Mouse (Mus musculus): ENCODE data around the gene Slc2a4.

Gene Slc2a4

DNA sequence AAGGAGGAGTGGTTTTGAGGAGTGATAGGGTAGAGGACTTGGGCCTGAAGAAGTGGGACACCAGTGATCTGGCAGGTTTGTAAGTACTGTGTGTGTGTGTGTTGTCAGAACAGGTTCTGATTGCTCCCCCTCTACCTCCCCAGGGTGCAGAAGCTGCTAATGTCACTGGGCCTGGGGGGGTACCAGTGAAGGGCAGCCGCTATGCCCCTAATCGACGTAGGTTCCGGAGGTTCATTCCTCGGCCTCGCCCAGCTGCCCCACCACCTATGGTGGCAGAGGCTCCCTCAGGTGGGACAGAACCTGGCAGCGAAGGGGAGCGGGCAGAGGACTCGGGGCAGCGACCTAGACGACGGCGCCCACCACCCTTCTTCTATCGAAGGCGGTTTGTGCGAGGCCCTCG, 8.3 kb downstream of the Slc2a4 start:
- in situ Hi-C loops (cut with MboI, MseI), result no loop called here

DNA sequence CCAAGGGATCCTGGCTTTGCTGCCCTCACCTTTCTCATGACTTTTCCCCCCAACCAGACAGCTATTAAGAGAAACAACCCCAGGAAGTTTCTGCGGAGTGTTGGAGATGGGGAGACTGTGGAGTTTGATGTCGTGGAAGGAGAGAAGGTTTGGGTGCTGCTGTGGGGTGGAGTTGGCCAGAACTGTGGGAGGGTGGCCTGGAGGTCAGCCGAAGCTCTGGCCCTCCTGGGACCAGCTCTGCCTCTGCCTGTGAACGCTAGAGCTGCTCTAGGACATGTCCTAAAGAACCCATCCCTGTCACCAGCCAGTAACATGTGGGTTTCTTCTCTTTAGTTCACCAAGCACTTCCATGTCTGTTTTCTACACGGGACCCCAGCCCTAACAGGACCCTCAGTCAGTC, 8.8 kb downstream of the Slc2a4 start:
- in situ Hi-C loops (cut with MboI, MseI), result no loop called here

DNA sequence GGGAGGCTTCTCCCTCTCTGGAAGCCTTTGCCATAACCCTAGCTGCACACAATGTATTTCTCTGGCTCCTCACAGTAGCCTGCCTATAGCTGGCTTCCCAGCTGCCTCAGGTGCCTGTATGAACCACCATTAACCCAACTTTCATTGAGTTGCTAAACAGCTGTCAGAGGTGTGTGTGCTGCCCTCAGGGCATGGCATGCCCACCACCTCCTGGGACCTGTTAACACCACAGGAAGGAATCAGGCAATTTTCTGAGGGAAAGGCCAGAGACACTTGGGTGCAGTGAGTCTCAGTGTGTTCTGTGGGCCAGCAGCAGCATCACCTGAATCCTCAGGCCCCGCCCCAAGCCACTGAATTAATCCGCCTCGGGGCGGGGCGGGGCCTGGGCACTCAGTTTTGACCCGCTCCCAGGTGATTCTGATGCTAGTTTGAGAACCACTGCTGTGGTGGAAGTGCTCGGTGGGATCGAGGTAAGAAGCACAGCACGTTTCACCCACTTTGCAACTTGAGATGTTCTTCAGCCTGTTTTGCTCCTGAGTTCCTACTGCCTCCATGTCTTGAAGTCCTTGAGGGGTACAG, 9.5 kb downstream of the Slc2a4 start:
- in situ Hi-C loops (cut with MboI, MseI), result no loop called here

DNA sequence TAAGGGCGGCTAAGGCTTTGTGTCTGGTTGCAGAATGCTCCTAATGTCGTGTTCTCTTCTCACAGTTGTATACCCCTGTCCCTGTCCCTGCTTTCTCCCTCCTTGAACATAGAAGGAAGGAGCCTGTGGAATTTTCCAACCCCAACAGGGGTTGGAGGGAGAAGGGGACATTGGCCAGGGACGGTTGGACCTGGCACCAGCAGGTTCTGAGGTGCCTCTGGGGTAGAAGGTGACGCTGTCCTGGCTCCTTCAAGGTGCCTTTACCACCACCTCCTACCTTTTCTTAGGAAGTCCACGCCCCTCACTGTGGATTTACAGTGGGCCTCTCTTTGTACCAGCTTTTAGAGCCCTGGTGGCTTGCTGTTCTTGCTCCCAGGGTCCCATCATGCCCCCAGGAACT, 10.2 kb downstream of the Slc2a4 start:
- in situ Hi-C loops (cut with MboI, MseI), result no loop called here

DNA sequence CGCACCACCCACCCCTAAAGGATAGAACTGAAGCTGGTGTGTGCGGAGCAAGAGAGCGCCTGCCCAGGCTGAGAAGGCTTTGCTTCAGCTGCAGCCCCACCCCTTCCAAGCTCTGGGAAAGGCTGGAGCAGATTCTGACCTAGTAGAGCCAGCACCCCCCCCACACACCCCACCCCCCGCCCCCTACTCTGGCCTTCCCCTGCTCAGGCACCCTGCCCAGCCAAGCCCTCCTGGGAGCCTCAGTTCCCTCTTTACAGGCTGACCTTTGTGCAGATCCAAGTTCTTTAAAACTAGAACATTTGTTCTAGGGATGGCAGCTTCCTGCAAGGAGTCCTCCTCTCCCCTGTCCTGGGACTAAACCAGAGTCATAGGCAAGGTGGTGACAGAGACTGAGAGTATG, 10.6 kb downstream of the Slc2a4 start:
- in situ Hi-C loops (cut with MboI, MseI), result no loop called here

DNA sequence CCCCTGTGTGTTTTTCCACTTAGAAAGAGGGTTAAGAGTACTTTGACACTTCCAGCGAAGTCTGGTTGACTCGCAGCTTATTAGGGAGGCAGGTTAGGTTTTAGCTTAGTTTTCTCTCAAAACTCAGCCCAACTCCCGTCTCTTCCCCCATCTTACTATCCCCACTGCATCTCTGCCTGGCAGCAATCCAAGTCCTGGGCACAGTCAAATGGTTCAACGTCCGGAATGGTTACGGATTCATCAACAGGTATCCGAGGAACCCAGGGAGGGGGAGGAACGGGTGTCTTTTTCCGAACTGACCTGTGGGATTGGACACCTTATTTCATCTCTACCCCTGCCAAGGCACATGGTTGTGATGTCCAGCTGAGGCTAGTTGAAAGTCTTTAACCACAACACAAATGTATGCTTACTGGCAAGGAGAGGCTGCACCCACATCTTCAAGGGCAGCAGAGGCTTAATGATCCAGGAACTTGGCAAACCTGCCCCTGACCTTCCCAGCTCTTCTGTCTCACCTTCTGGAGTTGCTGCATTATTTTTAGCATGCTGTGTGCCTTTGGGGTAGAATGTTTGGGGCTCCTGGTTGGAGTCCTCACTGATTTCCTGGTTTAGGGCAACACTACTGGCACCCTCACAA, 11.2 kb downstream of the Slc2a4 start:
- in situ Hi-C loops (cut with MboI, MseI), result no loop called here

DNA sequence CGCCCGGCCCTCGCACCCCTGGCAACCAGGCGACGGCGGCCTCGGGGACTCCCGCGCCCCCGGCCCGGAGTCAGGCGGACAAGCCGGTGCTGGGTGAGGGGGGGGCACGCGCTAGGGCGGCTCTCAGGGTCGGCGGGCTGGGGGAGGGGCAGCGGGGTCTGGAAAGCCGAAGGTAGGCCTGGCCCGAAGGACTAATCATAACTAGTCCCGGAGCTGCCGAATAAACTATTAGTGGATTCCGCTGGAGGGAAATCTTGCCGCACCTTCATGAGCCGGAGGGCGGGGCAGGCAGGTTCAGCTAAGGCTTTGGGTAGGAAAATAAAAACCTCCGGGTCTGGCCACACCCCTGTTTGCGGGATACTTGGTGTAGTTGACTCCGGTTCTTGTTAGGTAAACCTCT, 11.8 kb downstream of the Slc2a4 start:
- in situ Hi-C loops (cut with MboI, MseI), result no loop called here

DNA sequence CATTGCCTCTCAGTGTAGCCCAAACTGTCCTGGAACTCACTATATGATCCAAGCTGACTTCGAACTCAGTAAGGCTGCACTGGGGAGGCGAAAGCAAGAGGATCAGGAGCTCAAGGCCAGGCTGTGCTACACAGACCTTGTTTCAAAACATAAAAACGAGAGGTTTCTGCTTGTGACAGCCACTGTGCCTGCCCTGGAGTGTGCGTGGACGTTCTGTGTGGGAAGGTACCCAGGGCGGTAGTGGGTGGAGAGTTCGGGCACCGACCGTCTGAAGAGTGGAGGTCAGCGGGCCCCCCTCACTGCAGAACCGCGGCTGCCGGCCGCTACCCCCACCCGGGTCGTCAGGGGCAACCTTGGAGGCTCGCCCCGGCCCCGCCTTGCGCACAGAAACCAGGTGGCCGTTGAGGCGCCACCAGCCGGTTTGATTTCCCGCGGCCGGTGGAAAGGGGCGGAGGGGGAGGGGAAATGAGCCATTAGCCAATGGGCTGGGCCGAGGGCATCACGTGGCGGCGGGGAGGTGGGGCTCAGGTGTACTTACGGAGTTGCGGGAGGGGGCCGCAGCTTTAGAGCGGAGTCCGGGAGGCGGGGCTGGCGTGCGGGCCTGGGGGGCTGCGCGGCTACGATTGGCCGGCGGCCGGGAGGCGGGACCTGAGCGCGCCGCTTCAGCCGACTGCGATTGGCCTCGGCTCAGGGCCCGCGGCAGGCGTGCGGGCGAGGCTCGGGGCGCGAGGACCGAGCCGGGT, 12.7 kb downstream of the Slc2a4 start, which contains the start of gene Ybx2:
Gene Ybx2, plus strand, starts transcription at position 660 of the 743 bp plus-strand sequence.
- in situ Hi-C loops (cut with MboI, MseI), result no loop called here

DNA sequence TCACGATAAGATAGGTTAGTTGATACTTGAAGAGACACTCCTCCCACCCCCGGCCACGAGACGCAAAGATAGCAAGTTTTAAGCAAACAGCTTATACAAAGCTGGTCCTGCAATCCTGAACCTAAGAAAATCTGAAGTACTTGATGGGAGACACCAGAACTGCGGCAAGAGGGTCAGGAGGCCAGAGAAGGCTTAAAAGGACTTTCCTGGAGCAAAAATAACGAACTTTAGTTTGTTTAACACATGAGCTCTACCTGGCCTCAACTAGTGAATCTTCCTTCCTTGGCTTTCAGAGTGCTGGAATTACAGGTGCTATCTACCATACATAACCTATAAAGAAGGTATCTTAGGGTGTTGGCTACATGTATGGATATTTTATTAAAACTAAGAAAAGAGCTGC, 13.3 kb downstream of the Slc2a4 start:
- in situ Hi-C loops (cut with MboI, MseI), result loop anchor here (5.0 kb wide), 1 partner anchor 33 kb away; no protein-coding TSS in a partner anchor

DNA sequence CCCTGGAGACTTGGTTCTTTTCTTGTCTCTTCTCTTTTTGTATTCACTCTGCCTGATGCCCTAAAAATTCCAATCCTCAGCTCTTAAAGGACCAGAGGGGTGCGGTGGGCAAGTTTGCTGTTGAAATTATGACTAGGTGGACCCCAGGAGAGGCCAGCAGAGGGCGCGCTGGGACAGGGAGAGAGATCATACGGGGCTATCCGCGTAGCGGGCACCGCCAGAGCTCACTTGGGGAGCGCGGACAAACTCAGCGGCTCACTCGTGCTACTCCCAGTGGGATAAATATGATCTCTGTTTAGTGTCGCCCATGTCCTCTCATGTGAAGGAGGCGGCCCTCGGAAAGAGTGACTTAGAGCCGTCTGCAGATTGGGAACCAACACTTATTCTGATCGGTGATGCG, 13.8 kb downstream of the Slc2a4 start:
- in situ Hi-C loops (cut with MboI, MseI), result loop anchor here (5.0 kb wide), 1 partner anchor 33 kb away; no protein-coding TSS in a partner anchor

DNA sequence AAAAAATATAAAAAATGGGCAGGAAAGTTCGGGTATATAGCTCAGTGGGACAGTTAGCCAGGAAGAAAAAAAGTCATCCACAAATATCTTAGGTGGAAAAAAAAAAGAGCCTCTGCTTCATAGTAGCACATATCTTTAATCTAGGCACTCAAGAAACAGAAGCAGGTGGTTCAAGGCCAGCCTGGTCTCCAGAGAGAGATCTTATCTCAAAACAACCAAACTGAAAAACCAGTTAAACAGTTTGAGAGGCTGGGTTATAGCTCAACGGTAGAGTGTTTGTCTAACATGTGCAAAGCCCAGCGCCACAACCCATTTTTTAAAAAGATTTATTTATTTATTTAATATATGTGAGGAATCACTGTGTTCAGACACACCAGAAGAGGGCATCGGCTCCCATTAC, 14.9 kb downstream of the Slc2a4 start:
- in situ Hi-C loops (cut with MboI, MseI), result loop anchor here (5.0 kb wide), 1 partner anchor 34 kb away; no protein-coding TSS in a partner anchor

DNA sequence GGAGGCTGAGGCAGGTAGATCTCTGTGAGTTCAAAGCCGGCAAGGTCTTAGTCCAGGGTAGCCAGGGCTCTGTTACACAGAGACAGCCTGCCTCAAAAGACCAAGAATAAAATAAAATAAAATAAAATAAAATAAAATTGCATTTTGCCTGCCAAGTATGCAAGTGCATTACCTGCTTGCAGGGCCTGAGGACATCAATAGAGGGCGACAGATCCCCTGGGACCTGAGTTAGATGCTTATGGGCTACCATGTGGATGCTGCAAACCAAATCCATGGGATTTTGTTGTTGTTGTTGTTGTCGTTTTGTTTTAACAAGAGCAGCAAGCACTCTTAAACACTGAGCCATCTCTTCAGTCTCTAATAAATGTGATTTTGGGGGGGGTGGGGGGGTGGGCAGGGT, 15.7 kb downstream of the Slc2a4 start:
- in situ Hi-C loops (cut with MboI, MseI), result loop anchor here (5.0 kb wide), 1 partner anchor 35 kb away; no protein-coding TSS in a partner anchor

DNA sequence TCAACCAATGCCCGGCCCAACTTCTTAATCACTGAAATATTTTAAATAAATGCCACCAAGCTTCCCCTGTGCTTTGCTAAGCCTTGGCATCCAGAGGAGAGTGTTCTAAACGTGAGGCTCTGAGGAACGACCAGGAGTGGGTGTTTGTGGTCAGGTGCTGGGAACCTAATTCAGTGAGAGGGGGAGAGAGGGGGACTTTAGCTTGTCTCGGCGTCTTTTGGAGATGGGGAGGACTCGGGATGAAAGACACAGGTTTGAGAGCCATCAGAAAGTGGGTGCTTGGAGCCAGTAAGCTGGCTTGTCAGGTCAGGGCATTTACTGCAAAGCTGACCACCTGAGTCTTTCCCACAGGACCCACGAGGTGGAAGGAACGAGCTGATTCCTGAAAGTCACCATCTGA, 16.2 kb downstream of the Slc2a4 start:
- in situ Hi-C loops (cut with MboI, MseI), result loop anchor here (5.0 kb wide), 1 partner anchor 36 kb away; no protein-coding TSS in a partner anchor

DNA sequence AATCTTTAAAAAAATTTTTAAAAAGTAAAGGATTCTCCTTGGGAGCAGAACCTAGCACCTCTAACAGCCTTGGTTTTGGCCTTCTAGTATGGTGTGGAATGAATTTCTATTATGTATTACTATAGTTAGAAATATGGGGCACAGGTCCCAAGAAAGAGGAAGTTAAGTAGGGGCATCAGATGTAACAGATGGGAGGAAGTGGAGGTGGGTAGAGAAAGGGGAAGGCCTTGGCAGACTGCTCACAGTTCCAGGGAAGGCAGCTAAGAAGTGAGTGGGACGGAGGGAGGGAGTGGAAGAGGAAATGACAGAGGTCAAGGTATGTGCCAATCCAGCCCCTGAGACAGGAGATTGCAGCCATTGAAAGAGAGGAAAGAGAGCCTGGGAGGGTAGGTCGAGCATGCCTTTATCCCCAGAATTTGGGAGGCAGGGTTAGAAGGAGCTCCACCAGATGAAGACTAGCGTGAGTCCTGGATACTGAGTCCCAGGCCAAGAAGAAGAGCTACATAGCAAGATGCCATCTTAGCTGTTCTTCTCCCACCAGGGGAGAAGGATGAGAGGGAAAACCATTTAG, 16.9 kb downstream of the Slc2a4 start:
- in situ Hi-C loops (cut with MboI, MseI), result loop anchor here (5.0 kb wide), 1 partner anchor 36 kb away; no protein-coding TSS in a partner anchor

DNA sequence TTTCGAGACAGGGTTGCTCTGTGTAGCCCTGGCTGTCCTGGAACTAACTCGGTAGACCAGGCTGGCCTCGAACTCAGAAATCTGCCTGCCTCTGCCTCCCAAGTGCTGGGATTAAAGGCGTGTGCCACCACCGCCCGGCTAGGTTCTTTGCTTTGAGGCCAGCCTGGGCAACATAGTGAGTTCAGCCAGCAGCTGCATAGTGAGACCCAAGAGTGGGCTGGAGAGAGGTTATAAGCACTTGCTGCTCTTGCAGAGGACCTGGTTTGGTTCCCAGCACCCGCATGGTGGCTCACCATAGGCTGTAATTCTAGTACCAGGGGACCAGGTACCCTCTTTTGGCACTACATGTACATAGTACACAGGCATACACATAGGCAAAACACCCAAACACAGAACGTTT, 17.8 kb downstream of the Slc2a4 start:
- in situ Hi-C loops (cut with MboI, MseI), result loop anchor here (5.0 kb wide), 1 partner anchor 37 kb away; no protein-coding TSS in a partner anchor

DNA sequence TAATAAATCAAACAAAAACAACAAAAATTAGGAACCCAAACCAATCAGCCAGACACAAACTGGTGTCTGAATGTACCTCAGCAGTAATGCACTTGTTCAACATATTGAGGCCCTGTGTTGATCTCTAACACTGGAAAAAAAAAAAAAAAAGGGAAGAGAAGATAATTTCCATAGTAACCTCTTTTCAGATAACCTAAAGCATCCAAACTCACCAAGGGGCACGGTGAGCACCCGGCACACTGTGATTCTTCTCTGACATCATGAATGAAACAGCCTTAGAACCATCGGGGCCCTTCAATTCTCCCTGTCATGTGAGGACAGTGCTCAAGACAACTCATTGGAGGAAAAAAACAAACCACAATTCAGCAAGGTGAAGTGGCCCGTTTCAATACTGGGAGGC, 18.3 kb downstream of the Slc2a4 start:
- in situ Hi-C loops (cut with MboI, MseI), result loop anchor here (5.0 kb wide), 1 partner anchor 38 kb away; no protein-coding TSS in a partner anchor

DNA sequence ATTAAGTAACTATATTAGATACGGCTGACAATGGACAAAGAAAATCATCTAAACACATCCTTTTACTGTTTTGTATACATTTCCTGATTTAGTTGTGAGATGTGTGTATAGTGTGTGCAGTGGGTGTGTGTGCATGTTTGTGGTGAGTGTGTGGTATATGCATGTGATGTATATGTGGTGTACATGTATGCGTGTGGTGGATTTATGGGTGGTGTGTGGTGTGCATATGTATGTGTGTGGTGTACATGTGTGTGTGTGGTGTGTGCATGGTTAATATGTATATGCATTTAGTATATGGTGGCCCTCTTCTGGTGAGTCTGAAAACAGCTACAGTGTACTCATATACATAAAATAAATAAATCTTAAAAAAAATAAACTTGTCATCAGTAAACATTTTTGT, 20.5 kb downstream of the Slc2a4 start:
- in situ Hi-C loops (cut with MboI, MseI), result no loop called here

DNA sequence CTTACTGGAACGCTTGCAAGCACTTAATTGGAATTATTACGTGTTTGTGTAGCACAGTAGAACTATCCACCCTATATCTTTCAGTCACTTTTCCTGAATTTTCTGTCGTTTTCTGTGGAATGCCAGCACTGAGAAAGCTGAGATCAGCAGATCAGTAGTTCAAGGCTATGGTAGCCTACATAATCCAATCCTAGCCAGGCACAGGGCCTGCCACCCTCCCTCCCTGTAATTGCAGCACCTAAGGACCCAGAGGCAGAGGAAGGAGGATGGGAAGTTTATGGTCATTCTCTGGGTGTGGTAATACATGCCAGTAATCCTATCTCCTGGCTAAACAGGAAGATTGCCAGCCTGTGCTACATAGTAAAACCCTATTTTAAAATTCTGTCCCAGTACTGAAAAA, 25.2 kb downstream of the Slc2a4 start:
- in situ Hi-C loops (cut with MboI, MseI), result no loop called here

DNA sequence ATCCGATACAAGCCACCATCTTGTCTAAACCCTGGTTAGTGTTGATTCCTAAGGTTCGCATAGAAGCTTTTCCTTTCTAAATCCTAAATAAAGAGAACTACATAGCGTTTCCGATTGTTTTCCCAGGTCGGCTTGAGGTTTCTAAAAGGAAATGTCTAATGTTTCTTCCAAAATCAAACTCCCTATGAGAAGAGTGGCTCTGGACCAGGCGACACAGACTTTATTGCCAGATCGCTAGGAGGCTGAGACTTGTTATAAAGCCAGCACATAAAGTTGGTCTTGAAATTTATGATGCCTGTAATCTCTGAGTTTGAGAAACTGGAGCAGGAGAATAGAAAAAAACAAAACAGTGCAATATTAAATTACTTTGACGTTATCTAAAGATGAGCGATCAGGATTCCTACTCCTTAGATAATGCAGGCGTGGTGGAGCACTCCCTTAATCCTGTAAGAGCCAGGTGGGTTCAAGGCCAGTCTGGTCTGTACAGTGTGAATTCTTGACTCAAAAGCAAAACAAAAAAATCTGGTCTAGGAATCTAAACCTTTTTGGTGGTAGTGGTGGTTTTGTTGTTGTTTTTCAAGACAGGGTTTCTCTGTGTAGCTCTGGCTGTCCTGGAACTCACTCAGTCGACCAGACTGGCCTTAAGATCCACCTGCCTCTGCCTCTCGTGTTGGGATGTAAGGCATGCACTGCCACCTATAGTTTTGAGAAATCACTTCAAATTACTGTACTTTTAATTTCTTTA, 25.8 kb downstream of the Slc2a4 start:
- in situ Hi-C loops (cut with MboI, MseI), result no loop called here

DNA sequence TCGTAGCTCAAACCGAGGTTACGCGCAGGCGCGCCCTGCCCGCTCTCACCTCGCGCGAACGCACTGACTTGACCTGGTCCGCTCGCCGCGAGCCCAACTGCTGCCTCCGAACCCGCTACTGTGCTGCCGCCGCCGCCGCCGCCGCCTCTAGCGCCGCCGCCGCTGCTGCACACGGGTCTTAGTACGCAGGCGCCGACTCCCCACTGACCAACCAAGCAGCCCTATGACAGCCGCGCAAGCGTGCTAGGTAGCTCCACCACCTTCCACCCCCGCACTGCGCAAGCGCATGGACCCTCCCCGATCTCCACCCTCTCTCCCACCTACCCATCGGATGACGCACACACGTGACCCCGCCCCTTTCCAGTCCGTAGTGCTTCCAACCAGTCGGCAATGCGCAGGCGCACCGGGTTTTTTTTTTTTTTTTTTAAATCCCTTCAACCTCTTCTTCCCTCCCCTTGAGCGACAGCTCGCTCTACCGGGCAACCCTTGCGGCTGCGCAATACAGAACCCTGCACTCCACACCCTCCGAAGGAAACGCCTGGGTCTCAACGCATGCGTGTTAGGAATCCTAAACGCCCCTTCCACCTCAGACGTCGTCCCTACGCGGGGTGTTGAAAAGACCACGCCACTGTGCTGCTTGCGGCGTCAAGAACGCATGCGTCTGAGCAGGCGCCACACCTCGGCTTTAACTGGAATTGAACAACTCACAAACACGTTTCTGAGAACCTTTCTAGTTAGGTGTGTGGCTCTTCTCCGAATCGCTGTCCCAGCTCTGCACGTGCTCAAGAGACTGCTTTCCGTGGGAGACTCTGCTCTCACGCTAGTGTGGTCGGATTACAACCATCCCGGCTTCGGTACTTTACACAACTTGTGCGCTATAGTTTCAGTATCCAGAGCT, 26.6 kb downstream of the Slc2a4 start, which contains the start of gene Eif5a:
Gene Eif5a, minus strand, starts transcription at position 845 of the 898 bp plus-strand sequence.
- in situ Hi-C loops (cut with MboI, MseI), result no loop called here
